In genomic region chr14:40952715-40953114, GRCm38 (mm10) we compare ENCODE assay signal across 12 mouse cellular contexts. TPM values are rescaled to one million over a fixed set of nuclear protein-coding genes. Genes with fewer than 3 reads are reported as not detected.
DNase-seq lines count a peak whose midpoint lies in the region; ATAC-seq and TF ChIP-seq lines count a peak whose summit lies in the region.
"Had no signal": no experiment of that assay in that cellular context is flagged by ENCODE, and none has a peak within 500 bp of the region (broad histone marks: within the 10 kb centered on the region; RNA-seq: fewer than 3 reads in every experiment).

No protein-coding gene starts in this region.

- no peak overlapping the region for H3K9ac ChIP-seq in forebrain, embryonic 11.5 days (ENCODE audit: low read length)
- H3K9ac ChIP-seq in forebrain, embryonic 16.5 days (replicated peaks; ENCODE audit: low read depth, low read length) = no peak overlapping the region
- H3K9ac ChIP-seq in heart, embryonic 12.5 days = no peak overlapping the region

- TF ChIP-seq POLR2A in spleen, adult 2 months (IDR thresholded peaks at IDR 0.05; ENCODE audit: low read depth, low read length) = no peak

- H3K4me2 ChIP-seq in forebrain, embryonic 11.5 days (ENCODE audit: low read depth, low read length, severe bottlenecking) = no peak overlapping the region
- no peak overlapping the region for H3K4me2 ChIP-seq in forebrain, embryonic 16.5 days (ENCODE audit: low read length)
- no peak overlapping the region for H3K4me2 ChIP-seq in heart, embryonic 12.5 days

- no peaks in the 10 kb centered on the region for H3K27me3 ChIP-seq in forebrain, embryonic 10.5 days (ENCODE audit: poor library complexity, severe bottlenecking)
- no peaks in the 10 kb centered on the region for H3K27me3 ChIP-seq in forebrain, embryonic 11.5 days (ENCODE audit: control insufficient read depth, insufficient read depth, low read length)
- H3K27me3 ChIP-seq in spleen, adult 2 months (ENCODE audit: control insufficient read depth, insufficient read depth, low read length) = no peaks in the 10 kb centered on the region
- no peaks in the 10 kb centered on the region for H3K27me3 ChIP-seq in forebrain, embryonic 16.5 days (replicated peaks; ENCODE audit: control insufficient read depth, insufficient read depth, low read length)
- no peaks in the 10 kb centered on the region for H3K27me3 ChIP-seq in heart, embryonic 12.5 days (replicated peaks)

- H3K36me3 ChIP-seq in forebrain, embryonic 10.5 days (replicated peaks) = peaks cover 23% of the 10 kb centered on the region
- no peaks in the 10 kb centered on the region for H3K36me3 ChIP-seq in forebrain, embryonic 11.5 days (ENCODE audit: control insufficient read depth, insufficient read depth, low read length)
- H3K36me3 ChIP-seq in spleen, adult 2 months (ENCODE audit: control insufficient read depth, insufficient read depth, low read length) = no peaks in the 10 kb centered on the region
- H3K36me3 ChIP-seq in forebrain, embryonic 16.5 days (ENCODE audit: control insufficient read depth, insufficient read depth) = no peaks in the 10 kb centered on the region
- H3K36me3 ChIP-seq in heart, embryonic 12.5 days = no peaks in the 10 kb centered on the region

- H3K9me3 ChIP-seq in forebrain, embryonic 10.5 days = no peaks in the 10 kb centered on the region
- H3K9me3 ChIP-seq in forebrain, embryonic 11.5 days (ENCODE audit: control insufficient read depth, low read length) = no peaks in the 10 kb centered on the region
- H3K9me3 ChIP-seq in forebrain, embryonic 16.5 days (ENCODE audit: control insufficient read depth, low read length) = no peaks in the 10 kb centered on the region
- no peaks in the 10 kb centered on the region for H3K9me3 ChIP-seq in heart, embryonic 12.5 days (replicated peaks)

- WGBS in forebrain, embryonic 10.5 days = 60% methylated on average over 2 of the region's 2 CpGs
- 73% methylated on average over 2 of the region's 2 CpGs for WGBS in forebrain, embryonic 11.5 days
- WGBS in spleen, adult 2 months = 51% methylated on average over 2 of the region's 2 CpGs
- 45% methylated on average over 2 of the region's 2 CpGs for WGBS in forebrain, embryonic 16.5 days
- 60% methylated on average over 2 of the region's 2 CpGs for WGBS in heart, embryonic 12.5 days

- no peak overlapping the region for H3K4me3 ChIP-seq in forebrain, embryonic 10.5 days
- no peak overlapping the region for H3K4me3 ChIP-seq in forebrain, embryonic 11.5 days (ENCODE audit: low read depth, low read length)
- no peak overlapping the region for H3K4me3 ChIP-seq in spleen, adult 2 months (ENCODE audit: extremely low read depth, insufficient read depth, insufficient read length)
- H3K4me3 ChIP-seq in forebrain, embryonic 16.5 days (replicated peaks; ENCODE audit: low read length) = no peak overlapping the region
- no peak overlapping the region for H3K4me3 ChIP-seq in heart, embryonic 12.5 days

- peak overlapping the region; percentile 63; the same call in 1 of the 2 replicates for H3K27ac ChIP-seq in forebrain, embryonic 10.5 days
- no peak overlapping the region for H3K27ac ChIP-seq in forebrain, embryonic 11.5 days (ENCODE audit: low read depth, low read length)
- H3K27ac ChIP-seq in spleen, adult 2 months (ENCODE audit: insufficient read depth, low read length) = peak overlapping the region; percentile 58
- H3K27ac ChIP-seq in forebrain, embryonic 16.5 days (ENCODE audit: low read length) = peak overlapping the region; percentile 45
- no peak overlapping the region for H3K27ac ChIP-seq in heart, embryonic 12.5 days (ENCODE audit: poor library complexity, severe bottlenecking)
- H3K27ac ChIP-seq: stomach, postnatal 0 days had no signal

- no peak for DNase-seq in forebrain, embryonic 10.5 days (ENCODE audit: extremely low spot score, low spot score)
- DNase-seq in forebrain, embryonic 11.5 days (ENCODE audit: low spot score) = no peak
- DNase-seq in spleen, adult 2 months (ENCODE audit: low read depth in 1 of 2, low spot score in 2 of 2) = no peak
- DNase-seq in spleen, postnatal 14 days (ENCODE audit: low spot score in 2 of 2) = no peak
- DNase-seq in adrenal gland, postnatal 25 days = no peak
- no peak for DNase-seq in c-Kit-positive CD71-positive TER-119-positive erythroid progenitor cells, embryonic 14.5 days (ENCODE audit: low spot score)
- DNase-seq: adrenal gland, postnatal 14 days had no signal

- ATAC-seq in forebrain, embryonic 11.5 days (replicated peaks; ENCODE audit: low FRiP score) = no peak
- ATAC-seq in forebrain, embryonic 16.5 days = no peak
- ATAC-seq in heart, embryonic 12.5 days (ENCODE audit: insufficient number of reproducible peaks, low FRiP score) = no peak

- H3K4me1 ChIP-seq in forebrain, embryonic 10.5 days = peaks cover 95% of the 10 kb centered on the region
- H3K4me1 ChIP-seq in forebrain, embryonic 11.5 days (replicated peaks; ENCODE audit: control insufficient read depth, insufficient read depth, low read length) = peaks cover 30% of the 10 kb centered on the region
- peaks cover 84% of the 10 kb centered on the region for H3K4me1 ChIP-seq in spleen, adult 2 months (ENCODE audit: control insufficient read depth, insufficient read depth, insufficient read length)
- H3K4me1 ChIP-seq in forebrain, embryonic 16.5 days (replicated peaks; ENCODE audit: control insufficient read depth, insufficient read depth, low read length) = peaks cover 57% of the 10 kb centered on the region
- peaks cover 72% of the 10 kb centered on the region for H3K4me1 ChIP-seq in heart, embryonic 12.5 days (replicated peaks)

- TF ChIP-seq CTCF in spleen, adult 2 months (IDR thresholded peaks at IDR 0.05; ENCODE audit: extremely low read depth, insufficient read depth, insufficient read length, insufficient replicate concordance) = no peak

RNA-seq across cellular contexts. Expression of gene Tspan14, which starts 13.9 kb away (rescaled TPM):
- polyA plus RNA-seq in forebrain, embryonic 10.5 days (2016; fragmentation: Nextera tagmentation; extraction: Ambion mirVana) = 89.3 and 93.9 TPM in 2 replicates
- 87.8 and 96.1 TPM in 2 replicates for polyA plus RNA-seq in forebrain, embryonic 11.5 days (2014; fragmentation: Nextera tagmentation; extraction: Ambion mirVana)
- 60.0 and 65.4 TPM in 2 replicates for polyA plus RNA-seq in spleen, adult 2 months (2012; rRNA removed)
- polyA plus RNA-seq in forebrain, embryonic 16.5 days (2015; fragmentation: Nextera tagmentation; extraction: Ambion mirVana) = 90.0 and 102 TPM in 2 replicates
- 24.7 and 31.1 TPM in 2 replicates for total RNA-seq in adrenal gland, postnatal 25 days (2021)
- 43.2 and 46.7 TPM in 2 replicates for polyA plus RNA-seq in heart, embryonic 12.5 days (2016; fragmentation: Nextera tagmentation; extraction: Ambion mirVana)

RNA-seq across cellular contexts. Expression of gene Sh2d4b, which starts 59.6 kb away (rescaled TPM):
- polyA plus RNA-seq in forebrain, embryonic 10.5 days (2016; fragmentation: Nextera tagmentation; extraction: Ambion mirVana) = 0.32 and 0.55 TPM in 2 replicates
- 0.96 and 1.4 TPM in 2 replicates for polyA plus RNA-seq in forebrain, embryonic 11.5 days (2014; fragmentation: Nextera tagmentation; extraction: Ambion mirVana)
- 0.42 and 0.48 TPM in 2 replicates for polyA plus RNA-seq in spleen, adult 2 months (2012; rRNA removed)
- 1.2 and 1.7 TPM in 2 replicates for polyA plus RNA-seq in forebrain, embryonic 16.5 days (2015; fragmentation: Nextera tagmentation; extraction: Ambion mirVana)
- total RNA-seq in adrenal gland, postnatal 25 days (2021) = 1.4 and 1.5 TPM in 2 replicates
- polyA plus RNA-seq in heart, embryonic 12.5 days (2016; fragmentation: Nextera tagmentation; extraction: Ambion mirVana) = 0.50 and 0.82 TPM in 2 replicates
- total RNA-seq: granulocyte monocyte progenitor cell, adult 5-6 weeks; megakaryocyte progenitor cell, adult 5-6 weeks had no signal

Comparison
In these comparisons a context has a peak if more than half of its experiments do, and no peak if none do; other contexts are left out.
1. H3K27ac ChIP-seq: peak in forebrain, embryonic 10.5 days (single experiment), spleen, adult 2 months (single experiment) and forebrain, embryonic 16.5 days (single experiment); none in forebrain, embryonic 11.5 days (single experiment) and heart, embryonic 12.5 days (single experiment).